Mouse (Mus musculus) megakaryocyte, embryonic 14.5 days (primary cell): ENCODE results near the gene Stra6.

Source experiments
- FLI1 ChIP-seq: IDR thresholded peaks from 2 replicates; pipeline ENCODE4 v1.6.1; 2012; ENCODE audit warnings: low read length, inconsistent platforms, mixed read lengths
- GATA1 ChIP-seq: IDR thresholded peaks from 3 replicates; pipeline ENCODE4 v1.6.1; 2012; ENCODE audit warnings: mixed read lengths, low read length, inconsistent platforms, borderline replicate concordance

GRCm38 (mm10) chr9:58130909-58131308 is 67.3 kb downstream of the Stra6 start:
- TF ChIP-seq GATA1 (no peak), FLI1 (no peak)
